Mouse (Mus musculus) cerebellum, adult 8-10 months (tissue): ENCODE data around the gene Olfr655.

Experiments used
- DNase-seq: peaks from one replicate; pipeline ENCODE4 v3.0.0; 2022

Gene Olfr655

DNA sequence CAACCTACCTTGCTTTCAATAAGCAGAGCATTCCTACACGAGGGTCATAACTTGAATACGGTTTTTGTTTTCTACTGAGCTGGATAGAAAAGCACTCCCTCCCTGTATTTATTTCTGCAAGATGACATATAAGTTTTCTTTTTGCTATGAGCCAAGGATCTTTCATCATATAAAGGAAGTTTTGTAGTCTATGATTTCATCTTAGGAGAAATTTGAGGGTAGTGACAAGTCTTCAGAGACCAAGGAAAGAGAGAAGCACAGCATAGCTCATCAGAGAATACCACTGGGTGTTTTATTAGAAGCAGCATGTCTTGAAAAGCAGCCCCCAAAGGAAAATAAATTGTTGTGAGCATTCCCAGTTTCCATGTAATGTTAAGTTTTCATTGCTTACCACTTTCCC is at the start of gene Olfr655:
Gene Olfr655, minus strand, starts transcription at position 101 of the 400 bp plus-strand sequence.
- no peak for DNase-seq

DNA sequence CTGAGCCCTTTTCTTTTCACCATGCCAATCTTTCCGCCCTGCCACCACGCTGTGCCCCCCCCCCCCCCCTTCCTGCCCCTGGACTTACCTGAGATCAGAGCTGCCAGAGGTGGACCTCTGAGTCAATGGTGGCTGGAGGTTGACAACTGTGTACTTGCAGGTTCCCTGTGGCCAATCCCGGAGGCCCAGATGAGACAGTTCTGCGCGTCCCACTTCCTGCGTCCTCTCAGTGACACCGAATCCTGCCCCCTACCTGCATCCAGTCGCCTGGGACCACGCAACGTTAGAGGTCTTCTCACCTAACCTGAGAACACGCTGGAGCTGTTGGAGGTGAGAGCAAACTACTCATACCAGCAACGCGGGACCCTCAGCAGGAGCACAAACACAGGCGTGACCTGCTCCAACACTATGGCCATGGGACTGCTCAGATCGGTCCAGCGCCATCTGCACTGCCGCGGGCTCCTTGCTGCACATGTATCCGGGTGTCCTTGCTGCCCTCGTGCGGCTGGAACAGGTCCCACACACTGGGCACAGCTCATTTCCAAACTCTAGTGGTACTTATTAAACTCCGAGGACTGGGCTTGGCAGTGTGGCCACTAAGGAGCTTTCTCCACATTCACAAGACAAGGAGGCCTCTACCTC is 45.4 kb upstream of the Olfr655 start, which contains the start of gene Olfr658:
Gene Olfr658, minus strand, starts transcription at position 465 of the 642 bp plus-strand sequence.
- peak; percentile 0 for DNase-seq

DNA sequence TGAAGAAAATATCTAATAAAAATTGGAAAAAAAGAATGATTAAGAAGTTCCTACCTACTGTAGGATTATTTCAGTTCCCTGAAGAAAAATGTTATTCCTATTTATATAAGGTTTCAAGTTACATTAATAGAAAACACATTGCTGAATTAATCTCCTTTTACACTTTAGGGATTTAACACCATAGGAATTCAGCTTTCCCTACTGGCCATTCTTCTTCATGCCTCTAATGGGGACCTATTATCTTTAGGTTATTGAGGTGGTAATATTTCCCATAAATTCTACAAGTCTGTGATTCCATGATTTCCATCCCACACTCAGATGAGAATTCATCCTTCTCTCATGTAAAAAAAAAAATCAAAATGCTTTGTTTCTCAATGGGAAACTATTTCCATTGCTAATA is 22.9 kb upstream of the Olfr655 start, which contains the start of gene Olfr657:
Gene Olfr657, plus strand, starts transcription at position 301 of the 400 bp plus-strand sequence.
- DNase-seq = no peak

DNA sequence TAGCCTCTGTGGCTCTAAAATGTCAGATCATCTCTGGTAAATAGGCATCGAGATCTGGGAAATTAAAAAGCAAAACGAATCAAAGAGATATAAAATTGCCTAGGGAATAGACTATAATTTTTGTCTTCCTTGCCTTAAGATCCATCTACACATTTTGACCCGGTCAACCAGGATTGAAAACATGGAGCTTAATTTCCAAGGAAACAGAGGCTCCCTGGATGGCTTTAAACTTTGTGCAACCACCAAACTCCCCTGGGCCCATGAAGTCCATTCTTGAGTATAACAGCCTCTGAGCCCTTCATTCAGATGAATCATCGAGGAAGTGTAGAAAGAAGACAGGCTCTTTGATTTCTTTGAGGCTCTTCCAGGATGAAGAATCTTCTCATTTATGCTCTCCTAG is 12.1 kb upstream of the Olfr655 start, which contains the start of gene Olfr656:
Gene Olfr656, plus strand, starts transcription at position 301 of the 400 bp plus-strand sequence.
- DNase-seq = no peak

DNA sequence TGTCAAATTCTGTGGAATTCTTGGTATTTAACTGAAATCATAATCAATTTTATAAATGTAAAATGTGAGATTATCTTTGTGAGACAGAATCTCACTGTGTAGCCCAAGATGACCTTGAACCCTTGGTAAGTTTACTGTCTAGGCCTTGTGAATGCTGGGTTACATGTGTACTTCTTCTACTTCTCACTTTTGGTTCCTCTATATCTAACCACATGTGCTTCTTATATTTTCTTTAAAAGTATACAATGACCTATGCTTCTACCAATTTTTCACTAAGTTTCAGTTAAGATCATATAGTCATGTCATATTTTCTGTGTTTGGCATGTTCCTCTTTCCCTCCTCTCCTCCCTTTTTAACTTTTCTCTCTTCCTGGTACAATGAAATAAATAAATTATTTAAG is 3.1 kb upstream of the Olfr655 start:
- DNase-seq = no peak

DNA sequence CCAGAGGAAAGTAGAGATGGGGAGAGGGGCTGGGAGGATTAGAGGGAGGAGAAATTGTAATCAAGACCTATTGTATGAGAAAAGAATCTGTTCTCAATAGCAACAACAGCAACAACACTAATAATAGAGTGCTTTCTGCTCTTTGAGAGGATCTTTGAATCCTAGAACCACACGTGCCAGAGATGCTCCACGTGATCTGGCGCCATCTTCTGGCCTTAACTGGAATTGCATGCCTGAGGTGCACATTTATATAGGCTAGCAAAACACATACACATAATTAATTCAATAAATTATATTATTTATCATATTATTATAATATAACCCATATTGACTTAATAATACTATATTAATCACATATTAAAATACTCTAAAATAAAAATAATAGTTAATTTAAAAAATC is 1.6 kb upstream of the Olfr655 start:
- DNase-seq = no peak

DNA sequence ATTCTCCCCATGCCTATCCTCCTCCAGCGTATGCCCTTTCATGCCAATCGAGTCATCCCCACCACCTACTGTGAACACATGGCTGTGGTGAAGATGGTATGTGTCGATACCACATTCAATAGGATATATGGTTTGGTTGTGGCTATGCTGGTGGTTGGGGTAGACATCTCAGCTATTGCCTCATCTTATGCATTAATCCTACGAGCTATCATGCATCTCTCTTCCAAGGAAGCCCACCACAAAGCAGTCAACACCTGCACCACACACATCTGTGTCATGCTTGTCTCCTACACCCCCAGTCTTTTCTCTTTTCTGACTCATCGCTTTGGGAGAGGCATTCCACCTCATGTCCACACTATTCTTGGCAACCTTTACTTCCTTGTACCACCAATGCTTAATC is 13.3 kb downstream of the Olfr655 start:
- no peak for DNase-seq

DNA sequence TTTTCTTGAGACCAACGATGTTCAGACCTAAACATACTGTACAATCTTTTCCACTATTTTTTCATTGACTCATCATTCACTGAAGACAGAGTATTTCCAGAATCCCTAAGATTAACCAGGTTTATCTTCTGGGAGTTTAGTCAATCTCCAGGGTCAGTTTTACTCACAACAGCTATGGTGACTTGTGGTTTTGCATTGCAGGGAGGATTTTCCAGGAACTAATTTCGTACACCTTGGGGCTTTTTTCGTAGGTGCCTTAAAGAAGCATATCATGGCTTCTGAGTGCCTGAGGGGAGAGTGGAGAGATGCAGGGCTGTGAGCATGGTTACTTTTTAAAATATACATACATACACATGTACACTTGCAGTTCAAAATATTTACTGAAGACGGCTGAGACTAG is 14.9 kb downstream of the Olfr655 start, which contains the start of gene Olfr654:
Gene Olfr654, plus strand, starts transcription at position 301 of the 400 bp plus-strand sequence.
- DNase-seq = no peak

DNA sequence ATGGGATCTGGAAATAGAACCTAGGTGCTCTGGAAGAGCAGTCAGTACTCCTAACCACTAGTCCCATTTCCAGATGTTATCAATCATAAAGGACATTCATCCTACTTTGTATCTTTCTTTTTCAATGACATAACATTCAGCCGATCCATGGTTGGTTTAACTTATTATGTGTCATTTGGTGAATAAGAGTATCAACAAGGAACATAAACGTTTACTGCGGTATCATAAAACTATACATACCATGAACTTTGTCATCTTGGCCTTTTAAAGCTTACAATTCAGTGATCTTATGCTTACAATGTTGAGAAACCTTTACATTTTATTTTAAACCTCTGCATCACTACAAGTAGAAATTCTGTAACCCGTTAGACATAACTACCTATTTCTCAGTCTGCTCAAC is 20.1 kb downstream of the Olfr655 start:
- DNase-seq = no peak

DNA sequence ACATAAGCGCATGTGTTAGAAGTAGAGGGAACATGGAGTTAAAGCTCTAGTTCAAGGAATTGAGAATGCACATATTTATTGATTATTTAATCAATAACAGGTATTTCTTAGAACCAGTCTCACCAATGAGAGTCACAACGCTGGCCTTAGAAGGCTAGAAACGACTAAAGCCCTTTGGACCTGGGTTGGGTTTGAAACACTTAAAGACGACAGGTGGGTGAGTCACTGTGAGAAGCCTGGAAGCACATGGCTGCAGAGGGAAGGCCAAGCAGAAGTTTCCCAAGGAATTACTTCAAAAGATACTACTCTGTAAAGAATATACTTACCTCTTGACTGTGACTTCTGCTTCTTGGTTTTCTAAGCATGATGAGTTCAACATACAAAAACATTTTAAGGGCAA is 20.7 kb downstream of the Olfr655 start:
- no peak for DNase-seq

DNA sequence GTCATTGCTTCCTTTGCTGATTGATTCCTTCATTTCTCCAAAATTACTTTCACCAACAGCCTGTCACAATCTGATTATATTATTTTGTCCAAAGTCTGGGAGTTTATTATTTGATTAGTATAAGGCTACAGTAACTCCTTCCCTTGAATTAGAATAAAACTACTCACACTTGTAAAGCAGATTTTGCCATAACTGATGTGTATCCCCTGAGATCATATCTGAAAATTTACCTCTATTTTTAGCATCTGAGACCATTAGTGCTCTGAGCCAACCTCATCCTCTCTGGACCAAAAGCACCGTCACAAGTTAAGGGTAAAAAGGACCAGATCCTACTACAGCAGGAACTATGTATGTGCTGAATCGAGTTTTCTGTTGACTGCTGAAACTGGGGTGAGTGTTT is 24.6 kb downstream of the Olfr655 start, which contains the start of gene Olfr653:
Gene Olfr653, plus strand, starts transcription at position 301 of the 400 bp plus-strand sequence.
- no peak for DNase-seq

DNA sequence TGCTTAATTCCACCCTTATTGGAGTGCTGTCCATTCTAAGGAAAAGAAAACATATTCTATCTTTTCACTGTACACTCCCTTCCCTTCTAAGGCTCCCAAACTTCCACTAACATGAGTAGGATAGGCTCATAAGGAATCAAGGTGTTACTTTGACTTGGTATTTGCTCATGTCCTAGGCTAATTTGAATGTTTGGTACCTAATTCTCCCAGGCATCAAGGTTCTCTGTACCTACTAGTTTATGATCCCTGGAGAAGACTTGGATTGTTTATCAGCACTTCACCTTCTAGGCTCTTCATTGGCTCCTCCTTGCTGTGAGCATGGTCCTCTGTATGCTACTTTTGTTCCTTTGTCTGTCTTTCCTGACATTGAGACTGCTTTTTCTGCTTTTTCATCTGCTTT is 41.0 kb downstream of the Olfr655 start, which contains the start of gene Olfr652:
Gene Olfr652, plus strand, starts transcription at position 301 of the 400 bp plus-strand sequence.
- no peak for DNase-seq

DNA sequence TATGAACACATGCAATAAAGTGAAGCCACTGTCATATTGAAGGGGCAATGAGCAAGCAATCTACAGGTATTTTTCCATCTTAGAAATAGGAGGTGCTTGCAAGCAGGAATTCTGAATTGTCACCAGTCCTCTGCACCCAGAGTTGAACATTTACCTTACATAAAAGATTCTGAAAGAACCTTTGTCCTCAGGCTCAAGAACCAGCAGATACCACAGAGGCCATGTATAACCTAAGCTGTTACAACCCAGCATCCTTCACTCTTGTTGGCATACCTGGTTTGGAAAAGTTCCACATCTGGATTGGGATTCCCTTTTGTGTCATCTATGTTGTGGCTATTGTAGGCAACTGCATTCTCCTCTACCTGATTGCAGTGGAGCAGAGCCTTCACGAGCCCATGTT is 48.9 kb downstream of the Olfr655 start:
- no peak for DNase-seq

DNA sequence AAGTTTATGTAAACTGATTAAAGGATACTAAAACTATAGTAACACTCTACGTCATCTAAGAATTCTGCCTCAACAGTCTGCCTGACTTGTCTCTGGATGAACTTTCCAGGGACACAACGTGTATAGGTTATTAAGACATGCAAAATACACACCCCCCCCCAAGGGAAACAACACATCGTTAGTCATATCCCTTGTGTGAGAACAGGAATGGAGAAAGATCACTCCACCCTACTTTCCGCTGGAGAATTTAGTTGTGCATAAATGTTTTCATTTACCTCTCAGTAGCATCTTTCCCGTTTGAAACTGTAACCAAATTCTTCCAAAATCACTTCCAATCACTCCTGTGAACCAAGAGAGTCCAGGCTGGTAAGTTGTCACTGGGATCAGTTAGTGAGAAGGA is 51.7 kb downstream of the Olfr655 start, which contains the start of gene Olfr651:
Gene Olfr651, plus strand, starts transcription at position 301 of the 400 bp plus-strand sequence.
- no peak for DNase-seq
